Mouse (Mus musculus) lung, embryonic 15.5 days (tissue): ENCODE data around the gene Bmpr1b. TPM values are rescaled to one million over a fixed set of nuclear protein-coding genes. Genes with fewer than 3 reads are reported as not detected.
A peak's percentile ranks its signal among the peaks of the same experiment; 100 is the strongest.

Experiments
- ATAC-seq: fragments of 200-750 bp; cut with Nextera tagmentation; 2 replicates; pipeline ENCODE4 v1.8.0; 2017; ENCODE audit warnings: moderate number of reproducible peaks, borderline replicate concordance; ENCODE audit not compliant: low FRiP score, low TSS enrichment; ENCODE audit errors: extremely low read depth
- H3K27ac ChIP-seq: fragments of 300-500 bp; sonication (generic); 2 replicates; pipeline ENCODE4 v1.5.1; 2015; ENCODE audit warnings: moderate library complexity, mild to moderate bottlenecking, inconsistent platforms
- H3K27me3 ChIP-seq: fragments of 300-500 bp; sonication (generic); 2 replicates; pipeline ENCODE4 v1.6.1; 2015; ENCODE audit warnings: inconsistent platforms
- H3K36me3 ChIP-seq: fragments of 300-500 bp; sonication (generic); 2 replicates; pipeline ENCODE4 v1.6.1; 2015; ENCODE audit warnings: inconsistent platforms
- H3K4me1 ChIP-seq: fragments of 300-500 bp; sonication (generic); 2 replicates; pipeline ENCODE4 v1.6.1; 2015; ENCODE audit warnings: inconsistent platforms
- H3K4me2 ChIP-seq: fragments of 300-500 bp; sonication (generic); 2 replicates; pipeline ENCODE4 v1.6.1; 2015; ENCODE audit warnings: inconsistent platforms, mild to moderate bottlenecking, moderate library complexity
- H3K4me3 ChIP-seq: fragments of 300-500 bp; sonication (generic); 2 replicates; pipeline ENCODE4 v1.5.1; 2015; ENCODE audit warnings: mild to moderate bottlenecking, inconsistent platforms
- H3K9ac ChIP-seq: fragments of 300-500 bp; sonication (generic); 2 replicates; pipeline ENCODE4 v1.6.1; 2015; ENCODE audit warnings: inconsistent platforms
- H3K9me3 ChIP-seq: fragments of 300-500 bp; sonication (generic); 2 replicates; pipeline ENCODE4 v1.6.1; 2016; ENCODE audit warnings: inconsistent platforms
- WGBS: fragments of 180-500 bp; shearing (Covaris S2); methylation state at CpG from one replicate; pipeline ENCODE4 v1.1.7; 2015; 5-methylcytosine and 5-hydroxymethylcytosine counted together
- polyA plus RNA-seq: library from polyadenylated mRNA; unstranded; fragments of >200 nt; fragmentation: Nextera tagmentation; extraction: Ambion mirVana; gene quantifications from 2 replicates; pipeline ENCODE4 v1.2.1, GENCODE M21; 2015

Bmpr1b gene
- polyA plus RNA-seq, 1 experiment from 2014 or later: 4.4 TPM

DNA sequence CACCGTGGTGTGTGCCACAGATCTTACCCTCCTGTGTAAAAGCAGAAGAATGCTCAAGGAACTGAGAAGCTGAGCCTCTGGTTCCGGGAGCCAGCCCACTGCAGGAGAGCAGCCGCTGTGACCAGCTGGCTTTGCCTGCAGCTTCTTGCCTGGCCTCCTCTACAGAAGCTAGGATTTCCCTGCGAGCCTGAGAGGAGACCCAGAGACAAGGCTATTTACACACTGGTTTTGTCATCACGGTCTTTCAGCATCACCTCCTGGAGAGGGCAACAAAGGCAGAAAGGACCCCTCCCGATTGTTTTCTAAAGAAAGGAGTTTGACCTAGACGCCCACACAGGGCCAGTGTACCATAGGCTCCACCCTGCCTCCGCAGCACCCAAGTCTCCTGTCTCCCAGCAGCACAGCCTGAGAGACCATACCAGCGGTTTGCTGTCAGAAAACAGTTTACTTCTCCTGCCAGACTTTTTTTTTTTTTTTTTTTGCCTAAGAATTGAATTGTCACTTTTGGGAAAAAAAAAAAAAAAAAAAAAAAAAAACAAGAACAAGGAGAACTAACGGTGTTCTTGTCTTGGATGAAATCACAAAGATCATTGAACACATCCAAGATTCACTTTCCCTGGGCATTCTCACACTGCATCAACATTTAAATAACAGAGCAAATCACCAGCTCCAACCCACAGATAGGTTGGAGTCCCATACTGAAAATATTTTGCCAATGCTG, 237.7 kb downstream of the Bmpr1b start:
- peak overlapping the region; percentile 5 for H3K4me3 ChIP-seq
- peak; percentile 74; the same call in 1 of the 2 replicates for ATAC-seq
- H3K9me3 ChIP-seq: no peaks in the 10 kb centered on the region
- H3K36me3 ChIP-seq: no peaks in the 10 kb centered on the region
- H3K27ac ChIP-seq: 0 out of 2 replicates have a peak overlapping the region, but pooled peaks have one; percentile 8
- 0 out of 2 replicates have a peak overlapping the region, but pooled peaks have one; percentile 4 for H3K9ac ChIP-seq
- H3K4me1 ChIP-seq: peaks cover 18% of the 10 kb centered on the region
- no peaks in the 10 kb centered on the region for H3K27me3 ChIP-seq
- H3K4me2 ChIP-seq: peak overlapping the region; percentile 49
- WGBS: 7% methylated on average over 10 of the region's 10 CpGs

DNA sequence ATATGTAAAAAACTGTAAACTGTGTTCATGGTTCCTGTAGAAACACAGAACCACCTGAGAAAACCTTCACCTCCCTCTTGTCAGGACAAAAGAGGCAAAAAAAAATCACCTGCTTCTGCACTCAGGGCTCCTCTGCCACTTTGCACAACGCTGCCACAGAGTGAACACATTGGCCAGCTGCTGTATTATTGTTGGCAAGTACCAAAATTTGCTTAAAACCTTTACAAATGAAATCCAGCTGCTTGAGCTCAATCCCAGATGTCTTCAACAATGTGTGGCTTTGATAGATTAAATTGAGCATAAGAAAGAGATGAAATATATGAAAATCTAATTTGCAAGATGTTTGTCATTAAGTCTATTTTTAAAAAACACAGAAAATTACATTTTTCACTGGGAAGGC, 245.8 kb downstream of the Bmpr1b start:
- no peak overlapping the region for H3K4me3 ChIP-seq
- H3K9me3 ChIP-seq: no peaks in the 10 kb centered on the region
- no peak overlapping the region for H3K4me2 ChIP-seq
- H3K4me1 ChIP-seq: no peaks in the 10 kb centered on the region
- 34% methylated on average over 1 of the region's 1 CpGs for WGBS
- H3K36me3 ChIP-seq: no peaks in the 10 kb centered on the region
- no peak overlapping the region for H3K27ac ChIP-seq
- ATAC-seq: no peak
- no peak overlapping the region for H3K9ac ChIP-seq
- H3K27me3 ChIP-seq: no peaks in the 10 kb centered on the region

DNA sequence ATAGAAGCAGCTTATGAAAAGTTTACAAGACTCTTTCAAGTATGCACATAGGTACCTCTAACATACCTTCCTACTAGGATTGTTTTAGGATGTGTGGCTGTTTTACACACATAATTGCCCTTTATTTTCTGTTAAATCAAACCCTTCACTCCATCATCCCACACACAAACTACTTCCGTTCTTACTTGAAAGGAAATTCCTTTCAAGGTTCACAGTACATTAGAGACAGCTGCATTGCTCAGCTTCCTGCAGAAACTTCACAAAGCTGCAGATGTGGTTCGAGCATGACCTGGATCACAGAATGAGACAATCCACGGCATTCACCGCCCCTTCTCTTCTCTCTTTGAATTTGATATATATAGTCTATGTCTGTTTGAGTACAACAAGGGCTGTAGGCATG, 248.1 kb downstream of the Bmpr1b start:
- no peak for ATAC-seq
- Histone ChIP-seq H3K4me3 (no peak overlapping the region), H3K27me3 (no peaks in the 10 kb centered on the region), H3K9ac (no peak overlapping the region), H3K9me3 (no peaks in the 10 kb centered on the region), H3K4me1 (0 out of 2 replicates have a peak, but pooled peaks cover 1% of the 10 kb centered on the region), H3K4me2 (no peak overlapping the region), H3K27ac (no peak overlapping the region), H3K36me3 (no peaks in the 10 kb centered on the region)
- 30% methylated on average over 4 of the region's 4 CpGs for WGBS

DNA sequence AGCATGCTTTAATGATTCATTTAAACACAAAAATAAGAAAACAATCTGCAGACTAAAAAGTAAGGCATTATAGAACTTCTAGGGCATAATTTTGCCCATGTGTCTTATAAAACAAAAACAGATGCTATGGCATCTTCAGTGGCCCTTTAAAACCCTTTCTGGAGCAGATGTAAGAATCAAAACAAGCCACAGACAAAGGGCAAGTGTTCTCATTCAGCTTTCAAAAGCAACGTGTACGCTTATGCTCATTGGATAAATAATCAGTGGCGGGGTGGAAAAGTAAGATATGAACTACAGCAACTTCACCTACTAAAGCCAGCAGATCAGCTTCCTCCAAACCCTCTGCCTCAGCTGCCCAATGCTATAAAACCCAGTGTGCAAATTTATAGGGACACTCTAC, 249.6 kb downstream of the Bmpr1b start:
- Histone ChIP-seq H3K27ac (no peak overlapping the region), H3K4me2 (no peak overlapping the region), H3K27me3 (no peaks in the 10 kb centered on the region), H3K9ac (no peak overlapping the region), H3K4me3 (no peak overlapping the region), H3K36me3 (no peaks in the 10 kb centered on the region), H3K9me3 (no peaks in the 10 kb centered on the region), H3K4me1 (0 out of 2 replicates have a peak, but pooled peaks cover 4% of the 10 kb centered on the region)
- 47% methylated on average over 3 of the region's 3 CpGs for WGBS
- no peak for ATAC-seq

DNA sequence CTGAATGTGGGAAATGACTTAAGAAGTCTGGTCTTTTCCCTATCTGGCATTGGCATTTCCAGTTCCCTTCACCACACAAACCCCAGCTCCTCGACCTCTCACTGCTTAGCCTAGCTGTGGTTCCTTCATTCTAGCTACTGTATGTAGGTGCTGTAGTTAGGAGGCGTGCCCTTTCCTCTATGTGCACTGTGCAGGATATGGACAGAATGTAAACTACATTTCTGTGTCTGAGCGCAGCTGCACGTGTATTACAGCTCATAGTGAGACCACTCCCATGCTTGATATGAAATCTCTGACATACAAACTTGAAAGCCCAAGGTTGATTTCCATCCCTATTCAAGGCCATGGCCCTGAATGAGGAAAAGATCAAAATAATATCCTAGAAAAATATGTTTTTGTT, 252.1 kb downstream of the Bmpr1b start:
- Histone ChIP-seq H3K4me3 (no peak overlapping the region), H3K9me3 (no peaks in the 10 kb centered on the region), H3K27me3 (no peaks in the 10 kb centered on the region), H3K27ac (no peak overlapping the region), H3K4me1 (0 out of 2 replicates have a peak, but pooled peaks cover 4% of the 10 kb centered on the region), H3K4me2 (no peak overlapping the region), H3K36me3 (no peaks in the 10 kb centered on the region), H3K9ac (no peak overlapping the region)
- 54% methylated on average over 4 of the region's 4 CpGs for WGBS
- ATAC-seq: no peak

DNA sequence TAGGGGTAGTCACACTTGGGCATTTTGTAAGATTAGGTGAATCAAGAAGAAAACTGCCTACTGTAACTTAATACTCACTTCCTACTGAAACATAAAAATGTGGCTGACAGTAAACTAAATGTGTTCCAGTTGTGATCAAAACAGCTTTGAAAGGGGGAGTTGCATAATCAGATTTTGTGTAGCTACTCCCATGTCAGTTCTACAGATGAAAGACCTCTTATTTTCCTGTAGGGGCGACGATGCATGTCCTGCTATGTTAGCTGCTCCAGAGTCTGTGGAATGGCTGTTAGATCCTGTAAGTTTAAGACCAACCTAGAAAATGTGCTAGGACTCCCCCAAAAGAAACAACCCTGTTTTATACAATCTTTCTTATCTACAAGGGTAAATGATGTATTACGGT, 253.2 kb downstream of the Bmpr1b start:
- H3K27ac ChIP-seq: no peak overlapping the region
- WGBS: 57% methylated on average over 3 of the region's 3 CpGs
- no peak for ATAC-seq

DNA sequence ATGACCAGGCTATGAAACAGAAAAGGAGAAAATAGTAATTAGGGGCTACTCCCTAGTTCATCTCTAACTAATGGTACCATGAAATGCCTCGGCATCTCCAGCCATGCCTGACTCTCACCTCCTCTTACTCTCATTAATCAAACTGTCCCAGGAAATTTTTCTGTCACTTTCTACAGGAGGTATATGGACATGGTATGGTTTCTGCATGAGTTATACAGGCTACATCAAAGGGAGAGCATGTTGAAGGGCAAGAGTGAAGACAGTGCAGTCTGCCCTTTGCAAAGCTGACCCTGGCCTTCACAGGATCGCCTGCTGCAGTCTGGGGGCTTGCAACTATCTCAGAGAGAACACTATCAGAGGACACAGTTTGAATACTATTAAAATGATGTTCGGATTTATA, 254.6 kb downstream of the Bmpr1b start:
- no peak for ATAC-seq
- no peak overlapping the region for H3K27ac ChIP-seq
- WGBS: 71% methylated on average over 3 of the region's 3 CpGs
- 0 out of 2 replicates have a peak, but pooled peaks cover 4% of the 10 kb centered on the region for H3K4me1 ChIP-seq
- no peaks in the 10 kb centered on the region for H3K36me3 ChIP-seq
- no peak overlapping the region for H3K4me2 ChIP-seq
- H3K4me3 ChIP-seq: no peak overlapping the region
- H3K27me3 ChIP-seq: no peaks in the 10 kb centered on the region
- H3K9ac ChIP-seq: no peak overlapping the region
- no peaks in the 10 kb centered on the region for H3K9me3 ChIP-seq

More for the DNA sequence above, 253.2 kb downstream of the Bmpr1b start:
- Histone ChIP-seq H3K27me3 (no peaks in the 10 kb centered on the region), H3K36me3 (no peaks in the 10 kb centered on the region), H3K4me3 (no peak overlapping the region), H3K4me2 (no peak overlapping the region), H3K9me3 (no peaks in the 10 kb centered on the region), H3K4me1 (0 out of 2 replicates have a peak, but pooled peaks cover 4% of the 10 kb centered on the region), H3K9ac (no peak overlapping the region)

DNA sequence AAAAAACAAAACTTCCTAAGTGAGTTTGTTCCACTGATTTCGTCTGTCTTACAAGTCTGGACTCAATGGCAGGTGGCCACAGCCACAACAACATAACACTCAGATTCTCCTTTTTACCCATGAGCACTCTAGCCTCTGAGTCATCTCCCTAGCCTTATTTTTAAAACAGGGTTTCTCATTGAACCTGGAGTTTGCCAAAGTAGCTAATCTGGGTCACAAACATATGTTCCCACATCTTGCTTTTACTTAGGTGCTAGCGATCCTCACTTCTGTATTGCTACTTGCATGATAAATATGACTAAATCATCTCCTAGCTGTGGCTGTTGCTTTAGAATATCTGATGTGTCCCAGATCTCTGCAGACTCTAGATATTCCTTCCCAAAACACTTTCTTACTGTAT, 260.1 kb downstream of the Bmpr1b start:
- H3K27ac ChIP-seq: no peak overlapping the region
- no peaks in the 10 kb centered on the region for H3K4me1 ChIP-seq
- no peak for ATAC-seq
- no peaks in the 10 kb centered on the region for H3K36me3 ChIP-seq
- WGBS: 85% methylated on average over 2 of the region's 2 CpGs
- H3K4me2 ChIP-seq: no peak overlapping the region
- H3K9me3 ChIP-seq: no peaks in the 10 kb centered on the region
- H3K4me3 ChIP-seq: no peak overlapping the region
- no peaks in the 10 kb centered on the region for H3K27me3 ChIP-seq
- no peak overlapping the region for H3K9ac ChIP-seq

DNA sequence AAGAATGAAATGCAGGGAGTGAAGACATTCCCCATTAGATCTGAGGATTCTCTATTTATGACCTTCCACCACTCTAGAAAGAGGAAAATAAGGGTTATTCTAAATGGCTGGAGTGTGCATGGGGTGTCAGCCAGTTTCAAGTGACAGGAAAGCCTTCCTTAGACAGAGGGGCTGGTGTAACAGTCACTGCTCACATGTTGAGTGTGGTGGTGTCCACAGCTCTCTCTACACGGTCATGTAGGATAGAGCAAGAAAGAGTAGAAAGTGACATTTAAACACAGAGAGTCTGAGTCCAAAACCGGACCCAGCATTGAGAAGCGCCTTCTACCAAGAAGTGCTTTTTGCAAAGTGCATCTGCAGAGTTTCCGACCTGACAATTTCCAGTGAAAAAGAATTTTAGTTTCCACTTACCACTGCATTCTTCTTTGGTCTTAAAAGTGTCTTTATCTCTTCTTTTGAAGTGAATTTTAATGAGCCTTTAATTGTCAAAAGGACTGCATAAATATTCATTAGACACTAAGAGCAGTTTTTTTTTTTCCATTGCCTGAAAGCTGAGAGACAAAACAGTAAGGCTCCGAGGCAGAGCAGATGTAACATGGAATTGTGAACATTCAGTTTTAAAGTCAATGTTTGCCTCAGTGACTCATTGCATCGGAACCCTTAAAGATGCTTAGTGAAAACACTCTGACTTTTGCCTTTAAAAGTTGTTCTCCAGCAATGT, 263.2 kb downstream of the Bmpr1b start:
- ATAC-seq: no peak
- no peaks in the 10 kb centered on the region for H3K27me3 ChIP-seq
- H3K4me1 ChIP-seq: no peaks in the 10 kb centered on the region
- WGBS: 72% methylated on average over 6 of the region's 6 CpGs
- no peak overlapping the region for H3K4me3 ChIP-seq
- H3K36me3 ChIP-seq: no peaks in the 10 kb centered on the region
- no peaks in the 10 kb centered on the region for H3K9me3 ChIP-seq
- H3K9ac ChIP-seq: no peak overlapping the region
- no peak overlapping the region for H3K27ac ChIP-seq
- H3K4me2 ChIP-seq: no peak overlapping the region

DNA sequence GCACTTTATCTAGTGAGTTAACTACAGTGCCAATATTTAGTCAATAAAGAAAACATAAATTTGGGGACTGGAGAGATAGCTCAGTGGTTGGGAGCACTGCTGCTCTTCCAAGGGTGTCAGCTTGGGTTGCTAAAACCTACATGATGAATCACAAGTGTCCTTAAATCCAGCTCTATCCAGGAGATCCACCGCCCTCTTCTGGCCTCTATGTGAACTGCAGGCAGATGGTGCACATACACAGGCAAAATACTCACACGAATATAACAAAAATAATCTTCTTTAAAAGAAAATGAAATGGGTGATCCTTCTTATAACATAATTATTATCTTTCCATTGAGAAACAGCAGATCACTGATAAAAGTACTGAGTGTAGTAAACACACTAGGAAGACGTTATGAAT, 268.9 kb downstream of the Bmpr1b start:
- Histone ChIP-seq H3K27ac (no peak overlapping the region), H3K4me2 (no peak overlapping the region), H3K4me3 (no peak overlapping the region), H3K4me1 (no peaks in the 10 kb centered on the region), H3K9ac (no peak overlapping the region), H3K36me3 (no peaks in the 10 kb centered on the region), H3K27me3 (no peaks in the 10 kb centered on the region), H3K9me3 (no peaks in the 10 kb centered on the region)
- ATAC-seq: no peak
- 81% methylated on average over 3 of the region's 3 CpGs for WGBS

DNA sequence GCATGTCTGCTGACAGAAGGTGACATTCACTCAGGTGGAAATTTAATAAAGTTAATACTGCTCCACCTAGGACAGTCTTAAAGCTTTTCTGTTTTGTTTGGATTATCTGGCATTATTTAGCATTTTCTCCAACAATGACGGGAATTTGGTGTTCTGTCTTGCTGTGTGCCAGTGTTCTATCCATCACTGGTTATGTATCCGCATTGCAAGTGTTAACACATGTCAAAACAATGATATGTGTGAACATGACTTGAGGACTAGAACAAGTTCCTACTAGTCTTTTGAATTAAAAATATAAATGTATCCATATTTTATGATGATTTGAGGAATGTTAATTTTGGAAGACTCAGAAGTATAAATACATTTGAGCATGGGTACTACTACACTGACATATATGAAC, 269.7 kb downstream of the Bmpr1b start:
- H3K4me1 ChIP-seq: peaks cover 3% of the 10 kb centered on the region; the same call in 1 of the 2 replicates
- no peak for ATAC-seq
- no peaks in the 10 kb centered on the region for H3K9me3 ChIP-seq
- H3K27ac ChIP-seq: no peak overlapping the region
- 69% methylated on average over 2 of the region's 2 CpGs for WGBS
- H3K36me3 ChIP-seq: no peaks in the 10 kb centered on the region
- H3K9ac ChIP-seq: no peak overlapping the region
- H3K27me3 ChIP-seq: no peaks in the 10 kb centered on the region
- no peak overlapping the region for H3K4me3 ChIP-seq
- no peak overlapping the region for H3K4me2 ChIP-seq

DNA sequence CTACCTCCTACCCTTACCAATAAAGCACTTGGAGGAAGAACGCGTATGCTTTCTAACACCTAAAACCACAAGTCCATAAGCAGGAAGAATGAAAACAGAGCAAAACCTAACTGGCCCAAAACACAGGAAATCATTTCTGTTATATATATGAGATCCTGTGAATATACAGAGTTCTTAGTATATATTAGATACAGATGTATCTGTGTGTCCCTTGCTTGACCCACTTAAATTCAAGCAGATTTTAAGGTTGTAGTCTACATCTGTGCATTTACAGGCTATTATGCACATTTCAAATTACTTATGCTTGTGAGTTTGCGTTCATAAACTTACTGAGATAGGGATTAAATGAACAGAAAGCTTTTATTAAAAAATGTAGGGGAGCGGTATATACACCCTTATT, 271.5 kb downstream of the Bmpr1b start:
- no peaks in the 10 kb centered on the region for H3K27me3 ChIP-seq
- H3K4me3 ChIP-seq: no peak overlapping the region
- H3K4me2 ChIP-seq: no peak overlapping the region
- H3K27ac ChIP-seq: no peak overlapping the region
- no peaks in the 10 kb centered on the region for H3K9me3 ChIP-seq
- no peak overlapping the region for H3K9ac ChIP-seq
- no peaks in the 10 kb centered on the region for H3K36me3 ChIP-seq
- peaks cover 5% of the 10 kb centered on the region; the same call in 1 of the 2 replicates for H3K4me1 ChIP-seq
- ATAC-seq: no peak
- 86% methylated on average over 4 of the region's 4 CpGs for WGBS
